Mouse (Mus musculus) liver, embryonic 14.5 days (tissue): ENCODE measurements around the gene Ube4b. TPM values are rescaled to one million over a fixed set of nuclear protein-coding genes. Genes with fewer than 3 reads are reported as not detected.

Experiments
- ATAC-seq: fragments of 200-750 bp; cut with Nextera tagmentation; 2 replicates; pipeline ENCODE4 v1.8.0; 2017; ENCODE audit warnings: moderate number of reproducible peaks, mild to moderate bottlenecking, moderate library complexity; ENCODE audit not compliant: insufficient read depth
- DNase-seq, 3 experiments: peaks; one replicate each; pipeline ENCODE4 v3.0.0-alpha.2; 2012 to 2013; ENCODE audit warnings: low read depth in 3 of 3, low spot score in 3 of 3
- H3K27ac ChIP-seq: fragments of 300-500 bp; sonication (generic); 2 replicates; pipeline ENCODE4 v1.5.1; 2014; ENCODE audit warnings: moderate library complexity, mild to moderate bottlenecking, control low read depth, inconsistent platforms
- H3K27me3 ChIP-seq: fragments of 300-500 bp; sonication (generic); 2 replicates; pipeline ENCODE4 v1.6.1; 2014; ENCODE audit warnings: mild to moderate bottlenecking, low read length, moderate library complexity; ENCODE audit not compliant: control insufficient read depth, insufficient read depth
- H3K36me3 ChIP-seq: fragments of 300-500 bp; sonication (generic); replicated peaks from 2 replicates; pipeline ENCODE4 v1.6.1; 2014; ENCODE audit warnings: low read depth; ENCODE audit not compliant: control insufficient read depth, insufficient read depth
- H3K4me1 ChIP-seq, 2 experiments: fragments of 200-500 bp in 1 of 2; fragments of 300-500 bp in 1 of 2; sonication (generic) in 1 of 2; replicated peaks; 2 replicates each; pipeline ENCODE4 v1.6.1; 2012 to 2014; ENCODE audit warnings: antibody characterized with exemption in 1 of 2, inconsistent platforms in 1 of 2, low read length in 1 of 2; ENCODE audit not compliant: control insufficient read depth in 2 of 2, insufficient read depth in 2 of 2
- H3K4me2 ChIP-seq: fragments of 300-500 bp; sonication (generic); 2 replicates; pipeline ENCODE4 v1.6.1; 2014; ENCODE audit warnings: low read depth, mild to moderate bottlenecking, control low read depth, moderate library complexity
- H3K4me3 ChIP-seq, 2 experiments: fragments of 200-500 bp in 1 of 2; fragments of 300-500 bp in 1 of 2; sonication (generic) in 1 of 2; 2 replicates each; pipeline ENCODE4 v1.5.1; 2012 to 2014; ENCODE audit warnings: low read depth in 2 of 2, low read length in 2 of 2, mild to moderate bottlenecking in 2 of 2, control low read depth in 1 of 2, inconsistent platforms in 1 of 2, moderate library complexity in 1 of 2; ENCODE audit not compliant: insufficient read depth in 1 of 2
- H3K9ac ChIP-seq: fragments of 300-500 bp; sonication (generic); replicated peaks from 2 replicates; pipeline ENCODE4 v1.6.1; 2014; ENCODE audit warnings: mild to moderate bottlenecking, control low read depth, moderate library complexity
- H3K9me3 ChIP-seq: fragments of 300-500 bp; sonication (generic); 2 replicates; pipeline ENCODE4 v1.6.1; 2016; ENCODE audit warnings: low read length, mixed read lengths; ENCODE audit not compliant: control insufficient read depth
- CTCF ChIP-seq: IDR thresholded peaks from 2 replicates; pipeline ENCODE4 v1.5.1; 2016; ENCODE audit warnings: antibody characterized with exemption, low read depth, control low read depth
- EP300 ChIP-seq: IDR thresholded peaks from 2 replicates; pipeline ENCODE4 v1.6.1; 2016; ENCODE audit warnings: antibody characterized with exemption, low read depth
- WGBS: fragments of 180-500 bp; shearing (Covaris S2); extraction: QIAGEN DNeasy Blood & Tissue Kit; methylation state at CpG from one replicate; pipeline ENCODE4 v1.1.7; 2014; ENCODE audit not compliant: insufficient replicate concordance; 5-methylcytosine and 5-hydroxymethylcytosine counted together
- polyA plus RNA-seq, 2 experiments: library from polyadenylated mRNA; depleted of rRNA in 1 of 2; stranded (reverse) in 1 of 2; unstranded in 1 of 2; fragments of >200 nt; fragmentation: Nextera tagmentation in 1 of 2; extraction: Ambion mirVana in 1 of 2; gene quantifications; 2 replicates each; pipeline versions ENCODE4 v1.2.1 to v1.2.3; 2012 to 2014

Gene Ube4b
- polyA plus RNA-seq, 2 experiments = 8.2 to 16.7 TPM

GRCm38 (mm10) chr4:149303502-149303901, 123.0 kb downstream of the Ube4b start:
- WGBS = 67% methylated on average over 5 of the region's 5 CpGs
- H3K9me3 ChIP-seq = no peaks in the 10 kb centered on the region
- H3K27me3 ChIP-seq = peaks cover 13% of the 10 kb centered on the region
- DNase-seq (no peak), ATAC-seq (no peak)
- no peaks in the 10 kb centered on the region for H3K36me3 ChIP-seq
- TF ChIP-seq EP300 = no peak
- TF ChIP-seq CTCF = no peak
- H3K27ac ChIP-seq = no peak overlapping the region
- no peak overlapping the region for H3K9ac ChIP-seq
- H3K4me1 ChIP-seq = peaks cover 0 to 6% of the 10 kb centered on the region in 2 experiments; a peak in 3 of 4 replicates
- no peak overlapping the region for H3K4me2 ChIP-seq
- no peak overlapping the region for H3K4me3 ChIP-seq

- H3K27me3 ChIP-seq = peaks cover 13% of the 10 kb centered on the region
- no peak overlapping the region for H3K9ac ChIP-seq
- no peaks in the 10 kb centered on the region for H3K9me3 ChIP-seq
- DNase-seq (no peak), ATAC-seq (no peak)
- 63% methylated on average over 5 of the region's 5 CpGs for WGBS
- H3K4me1 ChIP-seq = peaks cover 0 to 3% of the 10 kb centered on the region in 2 experiments; a peak in 3 of 4 replicates
- no peak for TF ChIP-seq CTCF
- no peak for TF ChIP-seq EP300
- no peak overlapping the region for H3K27ac ChIP-seq
- H3K36me3 ChIP-seq = no peaks in the 10 kb centered on the region
- H3K4me3 ChIP-seq = no peak overlapping the region
- H3K4me2 ChIP-seq = no peak overlapping the region
Observed at GRCm38 (mm10) chr4:149302751-149303150, 123.8 kb downstream of the Ube4b start.

GRCm38 (mm10) chr4:149302136-149302535, 124.4 kb downstream of the Ube4b start:
- WGBS = 66% methylated on average over 3 of the region's 3 CpGs
- Histone ChIP-seq H3K4me3 (no peak overlapping the region), H3K4me1 (peaks cover 0 to 3% of the 10 kb centered on the region in 2 experiments; a peak in 3 of 4 replicates), H3K27me3 (peaks cover 13% of the 10 kb centered on the region), H3K27ac (no peak overlapping the region), H3K9ac (no peak overlapping the region), H3K9me3 (no peaks in the 10 kb centered on the region), H3K4me2 (no peak overlapping the region), H3K36me3 (no peaks in the 10 kb centered on the region)
- TF ChIP-seq CTCF = no peak
- no peak for TF ChIP-seq EP300
- DNase-seq (no peak), ATAC-seq (no peak)

GRCm38 (mm10) chr4:149296501-149296900, 130.0 kb downstream of the Ube4b start:
- no peaks in the 10 kb centered on the region for H3K4me1 ChIP-seq
- WGBS = 73% methylated on average over 2 of the region's 2 CpGs
- no peaks in the 10 kb centered on the region for H3K9me3 ChIP-seq
- no peak overlapping the region for H3K9ac ChIP-seq
- ATAC-seq = no peak
- no peak overlapping the region for H3K27ac ChIP-seq
- no peaks in the 10 kb centered on the region for H3K36me3 ChIP-seq
- H3K27me3 ChIP-seq = no peaks in the 10 kb centered on the region
- no peak overlapping the region for H3K4me3 ChIP-seq
- H3K4me2 ChIP-seq = no peak overlapping the region
- TF ChIP-seq CTCF (no peak), EP300 (no peak)
- no peak for DNase-seq

GRCm38 (mm10) chr4:149292984-149293383, 133.6 kb downstream of the Ube4b start:
- DNase-seq (no peak), ATAC-seq (no peak)
- Histone ChIP-seq H3K9me3 (no peaks in the 10 kb centered on the region), H3K36me3 (no peaks in the 10 kb centered on the region), H3K9ac (no peak overlapping the region; the same call in 1 of the 2 replicates), H3K4me2 (no peak overlapping the region), H3K27me3 (no peaks in the 10 kb centered on the region), H3K4me3 (no peak overlapping the region), H3K4me1 (no peaks in the 10 kb centered on the region), H3K27ac (no peak overlapping the region)
- WGBS = 56% methylated on average over 5 of the region's 5 CpGs
- no peak for TF ChIP-seq CTCF
